Mouse (Mus musculus) heart, adult 2 months (tissue): ENCODE results near the gene Olfr698.

Source experiments
- CTCF ChIP-seq: fragments of 200-600 bp; IDR thresholded peaks from 2 replicates; pipeline ENCODE4 v1.8.1; 2022; ENCODE audit warnings: antibody characterized with exemption, mild to moderate bottlenecking, moderate library complexity
- EP300 ChIP-seq: fragments of 200-500 bp; IDR thresholded peaks from 2 replicates; pipeline ENCODE4 v1.6.1; 2011; ENCODE audit warnings: low read depth, low read length, control low read depth; ENCODE audit not compliant: insufficient read depth
- POLR2A ChIP-seq: fragments of 200-500 bp; IDR thresholded peaks from 2 replicates; pipeline ENCODE4 v1.6.1; 2011; ENCODE audit warnings: mild to moderate bottlenecking, low read depth, low read length, control low read depth; ENCODE audit not compliant: insufficient read depth

GRCm38 (mm10) chr7:106788330-106788729 lies 33.1 kb upstream of the Olfr698 start:
- TF ChIP-seq CTCF (peak; percentile 35), EP300 (no peak), POLR2A (no peak)
